Mouse (Mus musculus) limb, embryonic 12.5 days (tissue): Measurements from ENCODE around the gene Hnrnpab. TPM values are rescaled to one million over a fixed set of nuclear protein-coding genes. Genes with fewer than 3 reads are reported as not detected.
"Not testable (repeated sequence)": the region's sequence is repeated elsewhere in the genome, so short reads cannot be mapped to it uniquely, and the experiment has no call there.

Experiments used
- ATAC-seq: fragments of 200-750 bp; cut with Nextera tagmentation; 2 replicates; pipeline ENCODE4 v1.8.0; 2017; ENCODE audit warnings: low read depth, moderate TSS enrichment; ENCODE audit not compliant: insufficient number of reproducible peaks, insufficient read depth, low FRiP score, low TSS enrichment
- H3K27ac ChIP-seq: fragments of 300-500 bp; sonication (generic); 2 replicates; pipeline ENCODE4 v1.5.1; 2016; ENCODE audit warnings: mild to moderate bottlenecking, moderate library complexity
- H3K27me3 ChIP-seq: fragments of 300-500 bp; sonication (generic); 2 replicates; pipeline ENCODE4 v1.6.1; 2016; ENCODE audit warnings: mild to moderate bottlenecking, moderate library complexity
- H3K36me3 ChIP-seq: fragments of 300-500 bp; sonication (generic); 2 replicates; pipeline ENCODE4 v1.6.1; 2016; ENCODE audit warnings: mild to moderate bottlenecking, moderate library complexity
- H3K4me1 ChIP-seq: fragments of 300-500 bp; sonication (generic); replicated peaks from 2 replicates; pipeline ENCODE4 v1.6.1; 2016
- H3K4me2 ChIP-seq: fragments of 300-500 bp; sonication (generic); 2 replicates; pipeline ENCODE4 v1.6.1; 2016; ENCODE audit warnings: mild to moderate bottlenecking, moderate library complexity
- H3K4me3 ChIP-seq: fragments of 300-500 bp; sonication (generic); replicated peaks from 2 replicates; pipeline ENCODE4 v1.5.1; 2016; ENCODE audit warnings: mild to moderate bottlenecking
- H3K9ac ChIP-seq: fragments of 300-500 bp; sonication (generic); replicated peaks from 2 replicates; pipeline ENCODE4 v1.6.1; 2016; ENCODE audit warnings: mild to moderate bottlenecking, moderate library complexity
- H3K9me3 ChIP-seq: fragments of 300-500 bp; sonication (generic); 2 replicates; pipeline ENCODE4 v1.6.1; 2016; ENCODE audit warnings: mild to moderate bottlenecking, moderate library complexity
- WGBS: fragments of 180-500 bp; shearing (Covaris S2); methylation state at CpG from one replicate; pipeline ENCODE4 v1.1.7; 2016; 5-methylcytosine and 5-hydroxymethylcytosine counted together
- polyA plus RNA-seq: library from polyadenylated mRNA; unstranded; fragments of >200 nt; fragmentation: Nextera tagmentation; extraction: Ambion mirVana; gene quantifications from 2 replicates; pipeline ENCODE4 v1.2.1, GENCODE M21; 2016

Hnrnpab gene
- polyA plus RNA-seq, 1 experiment from 2014 or later, result 732 TPM

DNA sequence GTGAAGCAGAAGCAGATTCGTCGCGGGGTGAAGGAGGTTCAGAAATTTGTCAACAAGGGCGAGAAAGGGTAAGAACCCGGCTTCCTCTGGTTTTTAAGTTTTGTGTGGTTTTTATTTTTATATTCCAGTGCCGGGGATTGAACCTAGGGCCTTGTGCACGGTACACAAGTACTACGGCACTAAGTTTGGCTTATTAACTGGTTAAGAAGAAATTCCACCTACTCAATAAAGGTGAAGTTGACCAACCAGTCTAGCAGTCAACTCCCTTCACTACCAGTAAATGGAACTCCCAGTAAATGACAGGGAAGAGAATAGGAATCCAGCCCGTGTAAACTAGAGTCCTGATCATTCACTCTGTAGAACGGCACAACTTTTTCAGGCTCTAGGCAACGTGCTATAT lies 13.4 kb upstream of the Hnrnpab start:
- peak overlapping the region; percentile 56; the same call in 1 of the 2 replicates for H3K27ac ChIP-seq
- 2% methylated on average over 11 of the region's 11 CpGs for WGBS
- H3K36me3 ChIP-seq, result peaks cover 38% of the 10 kb centered on the region
- peak overlapping the region; percentile 78 for H3K4me2 ChIP-seq
- no peaks in the 10 kb centered on the region for H3K27me3 ChIP-seq
- H3K9ac ChIP-seq, result peak overlapping the region; percentile 75
- ATAC-seq, result no peak
- peak overlapping the region; percentile 87 for H3K4me3 ChIP-seq
- no peaks in the 10 kb centered on the region for H3K9me3 ChIP-seq
- H3K4me1 ChIP-seq, result peaks cover 23% of the 10 kb centered on the region

DNA sequence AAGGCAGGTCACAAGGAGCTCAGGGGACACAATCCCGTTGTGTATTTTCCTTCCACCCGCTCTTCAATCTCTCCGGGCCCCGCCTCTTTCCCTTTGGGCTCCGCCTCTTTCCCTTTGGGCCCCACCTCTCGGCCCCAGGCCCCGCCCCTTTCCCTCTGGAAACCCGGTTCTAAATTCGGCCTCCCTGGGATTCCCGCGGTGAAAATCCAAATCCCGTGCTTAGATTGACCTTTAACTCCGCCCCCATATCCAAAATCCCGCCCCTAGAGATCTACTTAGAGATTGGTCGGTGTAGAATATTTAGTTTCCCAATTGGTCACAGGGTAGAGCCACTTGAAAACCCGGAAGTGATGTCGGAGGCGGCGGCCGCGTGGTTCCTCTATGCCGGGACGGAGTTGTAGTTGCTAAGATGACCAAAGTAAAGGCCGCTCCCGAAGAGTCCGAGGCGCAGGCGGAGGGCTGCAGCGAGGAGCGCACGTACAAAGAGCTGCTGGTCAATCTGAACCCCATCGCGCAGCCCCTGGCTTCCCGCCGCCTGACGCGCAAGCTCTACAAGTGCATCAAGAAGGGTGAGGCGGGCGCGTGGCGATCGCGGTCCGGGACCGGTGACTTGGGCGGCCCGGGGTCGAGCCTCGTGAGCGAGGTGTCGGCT lies 12.9 kb upstream of the Hnrnpab start, which contains the start of gene Nhp2:
Nhp2 (plus strand) TSS at position 327 of the 652 bp plus-strand sequence.
- peak within 1 kb of the TSS; percentile 78 for H3K4me2 ChIP-seq
- H3K27ac ChIP-seq, result peak within 1 kb of the TSS; percentile 56; the same call in 1 of the 2 replicates
- H3K4me1 ChIP-seq, result peaks cover 26% of the 10 kb centered on the region
- H3K36me3 ChIP-seq, result peaks cover 32% of the 10 kb centered on the region
- H3K9ac ChIP-seq, result peak within 1 kb of the TSS; percentile 75
- H3K9me3 ChIP-seq, result no peaks in the 10 kb centered on the region
- under 1% methylated on average over 51 of the region's 51 CpGs for WGBS
- no peaks in the 10 kb centered on the region for H3K27me3 ChIP-seq
- H3K4me3 ChIP-seq, result peak within 1 kb of the TSS; percentile 87
- ATAC-seq, result peak; percentile 91

DNA sequence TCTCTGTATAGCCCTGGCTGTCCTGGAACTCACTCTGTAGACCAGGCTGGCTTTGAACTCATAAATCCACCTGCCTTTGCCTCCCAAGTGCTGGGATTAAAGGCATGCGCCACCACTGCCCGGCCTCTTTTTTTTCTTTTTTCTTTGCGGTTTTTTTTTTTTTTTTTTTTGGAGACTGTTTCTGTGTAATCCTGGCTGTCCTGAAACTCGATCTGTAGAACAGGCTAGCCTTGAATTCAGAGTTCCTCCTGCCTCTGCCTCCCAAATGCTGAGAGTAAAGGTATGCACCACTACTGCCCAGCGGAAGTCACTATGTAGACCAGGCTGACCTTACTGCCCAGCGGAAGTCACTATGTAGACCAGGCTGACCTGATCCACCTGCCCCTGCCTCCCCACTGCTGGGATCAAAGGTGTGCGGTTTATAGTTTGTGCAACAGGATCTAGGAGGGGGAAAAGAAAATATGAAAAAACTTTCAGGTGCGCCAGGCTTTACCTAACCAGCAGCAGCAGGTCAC lies 12.3 kb upstream of the Hnrnpab start:
- peak; percentile 60 for ATAC-seq
- H3K4me2 ChIP-seq, result peak overlapping the region; percentile 78
- WGBS, result 54% methylated on average over 8 of the region's 8 CpGs
- no peaks in the 10 kb centered on the region for H3K9me3 ChIP-seq
- H3K27ac ChIP-seq, result no peak overlapping the region
- H3K4me1 ChIP-seq, result peaks cover 26% of the 10 kb centered on the region
- peaks cover 26% of the 10 kb centered on the region for H3K36me3 ChIP-seq
- H3K27me3 ChIP-seq, result no peaks in the 10 kb centered on the region
- peak overlapping the region; percentile 87 for H3K4me3 ChIP-seq
- H3K9ac ChIP-seq, result no peak overlapping the region

DNA sequence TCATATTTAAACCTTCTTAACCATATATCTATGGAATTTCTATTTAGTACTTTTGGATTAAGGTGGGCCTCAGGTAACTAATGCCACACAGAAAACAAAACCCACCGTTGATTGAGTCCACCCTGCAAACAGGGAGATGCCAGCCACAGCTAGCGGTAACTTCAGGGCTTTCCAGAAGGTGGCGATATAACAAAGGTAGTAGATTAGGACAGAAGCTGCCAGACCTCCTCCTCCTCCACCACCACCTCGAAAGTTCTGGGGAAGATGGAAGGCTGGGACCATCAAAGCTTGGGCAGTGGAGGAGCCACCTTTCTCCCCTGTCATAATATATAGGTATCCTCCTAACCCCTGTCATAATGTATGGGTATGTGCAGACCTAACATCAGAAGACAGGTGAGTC lies 11.0 kb upstream of the Hnrnpab start:
- no peaks in the 10 kb centered on the region for H3K9me3 ChIP-seq
- WGBS, result 5% methylated on average over 4 of the region's 4 CpGs
- peaks cover 14% of the 10 kb centered on the region for H3K36me3 ChIP-seq
- no peak overlapping the region for H3K27ac ChIP-seq
- H3K4me2 ChIP-seq, result no peak overlapping the region
- no peak; the same call in 1 of the 2 replicates for ATAC-seq
- no peaks in the 10 kb centered on the region for H3K27me3 ChIP-seq
- H3K9ac ChIP-seq, result no peak overlapping the region
- no peak overlapping the region for H3K4me3 ChIP-seq
- H3K4me1 ChIP-seq, result peaks cover 26% of the 10 kb centered on the region

DNA sequence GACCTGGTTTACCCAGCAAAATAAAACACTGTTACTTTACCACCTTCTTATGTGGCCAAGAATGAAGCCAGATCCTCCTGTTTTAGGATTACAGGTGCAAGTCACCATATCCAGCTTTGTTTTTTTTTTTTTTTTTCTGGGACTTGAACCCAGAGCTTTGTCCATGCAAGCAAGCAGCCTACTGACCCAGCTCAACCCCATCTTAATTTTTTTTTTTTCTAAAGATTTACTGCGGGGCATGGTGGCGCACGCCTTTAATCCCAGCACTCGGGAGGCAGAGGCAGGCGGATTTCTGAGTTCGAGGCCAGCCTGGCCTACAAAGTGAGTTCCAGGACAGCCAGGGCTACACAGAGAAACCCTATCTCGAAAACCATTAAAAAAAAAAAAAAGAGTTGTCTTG lies 9.5 kb upstream of the Hnrnpab start:
- Histone ChIP-seq H3K4me2 (peak overlapping the region; percentile 69), H3K27ac (peak overlapping the region; percentile 80; the same call in 1 of the 2 replicates), H3K4me1 (peaks cover 23% of the 10 kb centered on the region), H3K9ac (peak overlapping the region; percentile 57; the same call in 1 of the 2 replicates), H3K4me3 (peak overlapping the region; percentile 37; the same call in 1 of the 2 replicates)
- not testable (repeated sequence) for H3K27me3 ChIP-seq, ATAC-seq, H3K9me3 ChIP-seq, H3K36me3 ChIP-seq
- WGBS, result 95% methylated on average over 7 of the region's 7 CpGs

DNA sequence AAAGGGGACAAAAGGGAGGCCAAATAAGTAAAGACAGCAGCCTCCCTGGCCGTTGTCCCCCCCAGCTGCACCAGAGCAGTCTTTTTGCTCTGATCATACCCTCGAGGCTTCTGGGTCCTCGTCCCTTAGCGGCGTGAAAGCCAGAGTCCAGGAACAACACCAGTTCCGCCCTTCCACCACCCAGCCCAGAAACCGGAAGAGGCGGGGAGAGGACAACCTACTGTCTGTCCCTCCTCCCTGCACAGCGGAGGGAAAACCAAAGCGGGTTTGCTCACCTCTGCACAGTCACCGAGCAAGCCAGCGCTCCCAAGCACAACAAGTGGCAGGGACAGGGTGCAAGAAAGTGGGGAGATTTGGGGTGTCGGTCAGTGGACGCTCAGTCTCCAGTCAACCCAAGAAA lies 9.0 kb upstream of the Hnrnpab start:
- Histone ChIP-seq H3K9me3 (no peaks in the 10 kb centered on the region), H3K4me1 (peaks cover 18% of the 10 kb centered on the region), H3K27ac (peak overlapping the region; percentile 80), H3K27me3 (no peaks in the 10 kb centered on the region), H3K4me3 (peak overlapping the region; percentile 37), H3K36me3 (no peaks in the 10 kb centered on the region), H3K4me2 (peak overlapping the region; percentile 69), H3K9ac (peak overlapping the region; percentile 57)
- ATAC-seq, result no peak; the same call in 1 of the 2 replicates
- 3% methylated on average over 14 of the region's 14 CpGs for WGBS

DNA sequence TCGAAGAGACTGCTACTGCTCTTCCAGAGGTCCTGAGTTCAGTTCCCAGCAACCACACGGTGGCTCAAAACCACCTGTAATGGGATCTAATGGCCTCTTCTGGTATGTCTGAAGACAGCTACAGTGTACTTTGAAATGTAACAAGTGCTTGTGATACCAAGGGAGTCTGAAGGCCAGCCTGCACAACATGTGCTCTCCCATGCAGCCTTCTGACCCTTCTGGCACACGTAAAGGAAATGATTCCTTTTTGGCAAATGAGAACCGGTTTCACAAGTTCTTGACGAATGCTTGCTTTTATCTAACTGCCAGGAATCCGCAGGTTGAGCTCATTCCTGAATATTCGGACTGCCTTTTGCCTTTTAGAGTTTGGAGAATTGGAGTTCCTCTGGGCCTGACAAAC lies 8.5 kb upstream of the Hnrnpab start:
- H3K27ac ChIP-seq, result peak overlapping the region; percentile 80
- ATAC-seq, result no peak

DNA sequence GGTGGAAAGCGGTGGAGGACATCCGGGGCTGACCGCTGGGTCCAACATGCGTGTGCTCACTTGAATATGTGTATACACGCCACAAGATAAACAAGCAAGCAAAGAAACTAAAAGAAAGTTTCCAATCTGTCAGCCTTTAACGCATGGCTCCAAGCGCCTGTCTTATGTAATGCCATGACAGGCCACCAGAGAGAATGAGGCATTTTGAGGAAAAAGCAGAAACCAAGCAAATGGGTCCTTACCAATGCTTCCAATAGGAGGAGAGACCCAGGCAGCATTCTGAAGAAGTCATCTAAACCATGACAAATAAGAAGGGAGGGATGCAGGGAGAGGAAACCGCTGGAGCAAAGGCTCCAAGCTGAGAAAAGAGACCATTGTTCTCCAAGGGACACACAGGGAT lies 7.6 kb upstream of the Hnrnpab start:
- ATAC-seq, result no peak
- Histone ChIP-seq H3K4me1 (peaks cover 11% of the 10 kb centered on the region), H3K27me3 (no peaks in the 10 kb centered on the region), H3K4me2 (no peak overlapping the region), H3K4me3 (no peak overlapping the region), H3K9me3 (no peaks in the 10 kb centered on the region), H3K27ac (no peak overlapping the region), H3K36me3 (no peaks in the 10 kb centered on the region), H3K9ac (no peak overlapping the region)
- 84% methylated on average over 8 of the region's 8 CpGs for WGBS

More for the DNA sequence above, 8.5 kb upstream of the Hnrnpab start:
- no peaks in the 10 kb centered on the region for H3K27me3 ChIP-seq
- peak overlapping the region; percentile 57 for H3K9ac ChIP-seq
- peak overlapping the region; percentile 69 for H3K4me2 ChIP-seq
- peak overlapping the region; percentile 37 for H3K4me3 ChIP-seq
- no peaks in the 10 kb centered on the region for H3K9me3 ChIP-seq
- no peaks in the 10 kb centered on the region for H3K36me3 ChIP-seq
- peaks cover 13% of the 10 kb centered on the region for H3K4me1 ChIP-seq
- 43% methylated on average over 7 of the region's 7 CpGs for WGBS

DNA sequence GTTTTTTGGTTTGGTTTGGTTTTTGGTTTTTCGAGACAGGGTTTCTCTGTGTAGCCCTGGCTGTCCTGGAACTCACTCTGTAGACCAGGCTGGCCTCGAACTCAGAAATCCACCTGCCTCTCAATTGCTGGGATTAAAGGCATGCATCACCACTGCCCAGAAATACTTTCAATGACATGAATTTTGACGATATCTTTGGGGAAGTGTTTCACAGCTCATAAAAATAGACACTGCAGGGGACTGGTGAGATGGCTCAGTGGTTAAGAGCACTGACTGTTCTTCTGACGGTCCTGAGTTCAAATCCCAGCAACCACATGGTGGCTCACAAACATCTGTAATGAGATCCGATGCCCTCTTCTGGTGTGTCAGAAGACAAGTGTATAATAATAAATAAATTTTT lies 3.3 kb upstream of the Hnrnpab start:
- H3K9me3 ChIP-seq, H3K27ac ChIP-seq, H3K4me2 ChIP-seq, H3K36me3 ChIP-seq, H3K9ac ChIP-seq, ATAC-seq, H3K27me3 ChIP-seq, H3K4me3 ChIP-seq: not testable (repeated sequence)
- 86% methylated on average over 5 of the region's 5 CpGs for WGBS
- peaks cover 13% of the 10 kb centered on the region for H3K4me1 ChIP-seq

DNA sequence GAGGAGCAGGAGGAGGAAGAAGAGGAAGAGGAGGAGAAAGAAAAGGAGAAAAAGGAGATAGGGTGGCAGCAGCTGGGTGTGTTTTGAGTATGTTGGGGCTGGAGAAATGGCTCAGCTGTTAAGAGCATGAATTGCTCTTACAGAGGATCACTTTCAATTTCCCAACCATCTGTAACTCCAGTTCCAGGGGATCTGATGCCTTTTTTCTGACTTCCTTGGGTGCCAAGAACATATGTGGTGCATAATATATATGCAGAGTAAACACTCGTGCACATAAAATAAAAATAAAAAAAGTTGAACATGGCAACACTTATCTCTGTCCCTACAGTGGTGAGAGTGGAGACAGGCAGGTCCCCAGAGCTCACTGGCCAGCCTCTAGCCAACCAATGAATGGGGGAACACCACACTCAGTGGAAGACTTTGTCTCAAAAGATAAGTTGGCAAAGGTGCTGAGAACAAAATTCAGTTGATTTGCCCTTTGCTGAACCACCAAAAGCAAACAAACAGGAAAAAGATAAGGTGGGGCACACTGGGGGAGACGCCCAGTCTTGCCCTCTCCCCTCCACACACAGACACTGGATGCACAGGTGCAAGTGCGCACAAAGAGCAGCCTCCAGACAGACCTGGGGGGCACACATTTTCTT lies 2.7 kb upstream of the Hnrnpab start:
- Histone ChIP-seq H3K4me3 (no peak overlapping the region), H3K27me3 (no peaks in the 10 kb centered on the region), H3K4me1 (peaks cover 17% of the 10 kb centered on the region), H3K9me3 (no peaks in the 10 kb centered on the region), H3K36me3 (peaks cover 12% of the 10 kb centered on the region), H3K27ac (no peak overlapping the region), H3K4me2 (no peak overlapping the region), H3K9ac (no peak overlapping the region)
- ATAC-seq, result no peak
- WGBS, result 90% methylated on average over 3 of the region's 3 CpGs

DNA sequence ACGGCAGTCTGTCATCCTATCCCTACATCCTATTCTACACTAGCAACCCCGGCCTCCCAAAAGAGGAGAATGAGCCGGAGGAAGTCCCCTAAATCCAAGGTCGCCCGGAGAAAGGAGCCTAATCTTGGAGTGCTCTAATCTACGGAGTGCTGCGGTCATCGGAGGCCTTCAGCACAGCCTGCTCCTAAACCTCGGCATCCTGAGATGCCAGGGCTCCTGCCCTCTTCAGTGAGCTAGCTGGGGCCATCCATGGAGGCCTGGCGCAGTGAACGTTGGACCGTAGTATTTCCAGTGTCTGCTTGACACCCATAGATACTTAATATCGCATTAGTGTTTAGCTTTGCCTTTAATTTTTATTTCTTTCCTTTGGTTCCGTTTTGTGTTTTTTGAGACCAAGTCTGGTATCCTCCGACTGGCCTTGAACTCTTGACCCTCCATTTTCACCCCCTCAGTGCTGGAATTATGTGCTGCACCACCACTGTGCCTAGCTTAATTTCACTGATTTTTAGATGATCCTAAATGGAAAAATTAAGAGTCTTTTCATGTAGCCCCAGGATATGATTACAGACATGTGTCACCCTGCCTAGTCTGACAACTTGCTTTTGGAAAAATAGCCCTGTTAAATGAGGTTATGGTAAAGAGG lies 570 bp upstream of the Hnrnpab start:
- Histone ChIP-seq H3K27me3 (no peaks in the 10 kb centered on the region), H3K27ac (peak overlapping the region; percentile 97), H3K4me2 (peak overlapping the region; percentile 72), H3K9me3 (no peaks in the 10 kb centered on the region), H3K36me3 (peaks cover 34% of the 10 kb centered on the region), H3K9ac (peak overlapping the region; percentile 100), H3K4me3 (peak overlapping the region; percentile 100), H3K4me1 (peaks cover 38% of the 10 kb centered on the region)
- peak; percentile 62 for ATAC-seq
- WGBS, result 10% methylated on average over 15 of the region's 15 CpGs
